In the genomic region with DNA sequence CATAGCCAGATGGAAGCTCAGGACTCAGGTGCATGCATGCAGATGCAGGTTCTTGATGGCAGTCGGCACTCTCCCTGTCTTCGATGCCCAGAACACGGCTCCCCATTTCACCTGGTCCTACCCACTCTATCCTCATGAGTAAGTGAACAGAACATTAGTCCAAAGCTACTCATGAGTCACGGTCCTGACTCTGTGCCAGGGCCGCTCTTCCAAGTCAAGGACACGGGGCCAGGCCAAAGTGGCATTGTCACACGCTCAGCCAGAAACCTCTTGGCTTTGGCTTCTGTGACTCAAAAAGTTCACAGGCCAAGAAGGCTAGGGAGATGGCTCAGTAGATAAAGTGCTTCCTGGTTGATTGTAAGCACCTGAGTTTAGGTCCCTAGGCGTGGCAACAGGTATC, we compare ENCODE assay signal across 10 mouse cellular contexts.
DNase-seq lines count a peak whose midpoint lies in the region; ATAC-seq lines count a peak whose summit lies in the region.
"Had no signal": no experiment of that assay in that cellular context is flagged by ENCODE, and none has a peak within 500 bp of the region (broad histone marks: within the 10 kb centered on the region; RNA-seq: fewer than 3 reads in every experiment).

No protein-coding gene starts in this region.

- peak; percentile 28 to 63 for DNase-seq in cerebellum, postnatal 25 days
- peak; percentile 55 for DNase-seq in urinary bladder, postnatal 14 days (ENCODE audit: low spot score)
- DNase-seq in urinary bladder, postnatal 4 days (ENCODE audit: low spot score in 2 of 2) = no peak
- peak; percentile 15 for DNase-seq in kidney, postnatal 14 days
- DNase-seq in urinary bladder, postnatal 36 days (ENCODE audit: low spot score in 2 of 2) = peak; percentile 48 to 59
- no peak for DNase-seq in layer of hippocampus, adult 8-10 months (ENCODE audit: low spot score in 2 of 2)
- no peak for DNase-seq in layer of hippocampus, adult 9-11 months

- no peak for ATAC-seq in cerebellum, adult (ENCODE audit: insufficient number of reproducible peaks, low FRiP score, low TSS enrichment)
- ATAC-seq: forebrain, embryonic 16.5 days; hindbrain, embryonic 16.5 days had no signal

Comparison
In these comparisons a context has a peak if more than half of its experiments do, and no peak if none do; other contexts are left out.
1. DNase-seq: peak in cerebellum, postnatal 25 days (2 of 2), urinary bladder, postnatal 14 days (single experiment), kidney, postnatal 14 days (single experiment) and urinary bladder, postnatal 36 days (2 of 2); none in urinary bladder, postnatal 4 days (0 of 2), layer of hippocampus, adult 8-10 months (0 of 2) and layer of hippocampus, adult 9-11 months (single experiment).